Mouse (Mus musculus) forebrain, embryonic 15.5 days (tissue): ENCODE results near the gene Mia. TPM values are rescaled to one million over a fixed set of nuclear protein-coding genes. Genes with fewer than 3 reads are reported as not detected.

ENCODE experiments used
- ATAC-seq: fragments of 200-750 bp; cut with Nextera tagmentation; replicated peaks from 2 replicates; pipeline ENCODE4 v1.8.0; 2017; ENCODE audit warnings: mild to moderate bottlenecking, moderate TSS enrichment, moderate library complexity
- H3K27ac ChIP-seq: fragments of 300-500 bp; sonication (generic); replicated peaks from 2 replicates; pipeline ENCODE4 v1.5.1; 2015; ENCODE audit warnings: mild to moderate bottlenecking, inconsistent platforms
- H3K27me3 ChIP-seq: fragments of 300-500 bp; sonication (generic); 2 replicates; pipeline ENCODE4 v1.6.1; 2015; ENCODE audit warnings: inconsistent platforms
- H3K36me3 ChIP-seq: fragments of 300-500 bp; sonication (generic); 2 replicates; pipeline ENCODE4 v1.6.1; 2015; ENCODE audit warnings: mild to moderate bottlenecking, inconsistent platforms
- H3K4me1 ChIP-seq: fragments of 300-500 bp; sonication (generic); 2 replicates; pipeline ENCODE4 v1.6.1; 2015; ENCODE audit warnings: inconsistent platforms
- H3K4me2 ChIP-seq: fragments of 300-500 bp; sonication (generic); replicated peaks from 2 replicates; pipeline ENCODE4 v1.6.1; 2015; ENCODE audit warnings: mild to moderate bottlenecking, inconsistent platforms
- H3K4me3 ChIP-seq: fragments of 300-500 bp; sonication (generic); 2 replicates; pipeline ENCODE4 v1.5.1; 2015; ENCODE audit warnings: mild to moderate bottlenecking, inconsistent platforms
- H3K9ac ChIP-seq: fragments of 300-500 bp; sonication (generic); replicated peaks from 2 replicates; pipeline ENCODE4 v1.6.1; 2015; ENCODE audit warnings: mild to moderate bottlenecking, inconsistent platforms
- H3K9me3 ChIP-seq: fragments of 300-500 bp; sonication (generic); 2 replicates; pipeline ENCODE4 v1.6.1; 2016; ENCODE audit warnings: inconsistent platforms
- WGBS: fragments of 180-500 bp; shearing (Covaris S2); methylation state at CpG from one replicate; pipeline ENCODE4 v1.1.7; 2015; ENCODE audit warnings: mixed read lengths; 5-methylcytosine and 5-hydroxymethylcytosine counted together
- microRNA counts: library from miRNA; unstranded; fragments of <30 nt; microRNA quantifications from one replicate; lab custom pipeline; 2016
- microRNA-seq: library from miRNA; unstranded; fragments of <30 nt; microRNA quantifications from one replicate; pipeline ENCODE4, GENCODE M21; 2016
- polyA plus RNA-seq: library from polyadenylated mRNA; unstranded; fragments of >200 nt; fragmentation: Nextera tagmentation; extraction: Ambion mirVana; gene quantifications from 2 replicates; pipeline ENCODE4 v1.2.1, GENCODE M21; 2015

Mia gene
- polyA plus RNA-seq, 1 experiment from 2014 or later: 14.8 TPM

DNA sequence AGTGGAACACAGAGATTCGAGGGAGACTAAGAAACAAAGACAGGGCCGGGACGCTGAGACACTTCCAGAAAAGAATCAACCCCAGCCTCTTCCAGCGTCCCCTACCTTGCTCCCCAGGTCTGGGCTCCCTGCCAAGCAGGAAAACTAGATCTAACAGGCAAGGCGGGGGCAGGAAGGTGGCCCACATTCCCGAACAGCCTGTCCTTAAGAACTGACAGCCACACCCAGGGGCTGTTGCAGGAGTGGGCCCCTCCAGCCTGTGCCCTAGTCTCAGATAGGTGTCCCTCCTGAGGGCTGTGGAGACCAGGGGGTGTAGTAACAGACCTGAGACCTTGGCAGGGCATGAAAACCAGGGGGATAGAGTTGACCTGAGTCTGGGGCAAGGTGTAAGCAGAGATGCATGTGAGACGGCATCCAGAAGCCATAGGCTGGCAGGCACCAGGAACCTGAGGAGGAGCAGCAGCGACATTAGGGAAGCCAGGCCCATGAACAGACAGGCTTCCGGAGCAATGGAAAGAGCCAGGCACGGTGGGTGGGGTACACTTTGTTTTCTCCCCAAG is 27.7 kb downstream of the Mia start, which contains the start of gene Cyp2t4:
Gene Cyp2t4, plus strand, starts transcription at position 510 of the 560 bp plus-strand sequence.
- H3K27me3 ChIP-seq: no peaks in the 10 kb centered on the region
- H3K9me3 ChIP-seq: no peaks in the 10 kb centered on the region
- no peak for ATAC-seq
- H3K9ac ChIP-seq: no peak within 1 kb of the TSS
- H3K4me3 ChIP-seq: no peak within 1 kb of the TSS
- H3K36me3 ChIP-seq: peaks cover 12% of the 10 kb centered on the region
- H3K4me1 ChIP-seq: no peaks in the 10 kb centered on the region
- no peak within 1 kb of the TSS for H3K27ac ChIP-seq
- H3K4me2 ChIP-seq: no peak within 1 kb of the TSS
- WGBS: 56% methylated on average over 10 of the region's 10 CpGs

DNA sequence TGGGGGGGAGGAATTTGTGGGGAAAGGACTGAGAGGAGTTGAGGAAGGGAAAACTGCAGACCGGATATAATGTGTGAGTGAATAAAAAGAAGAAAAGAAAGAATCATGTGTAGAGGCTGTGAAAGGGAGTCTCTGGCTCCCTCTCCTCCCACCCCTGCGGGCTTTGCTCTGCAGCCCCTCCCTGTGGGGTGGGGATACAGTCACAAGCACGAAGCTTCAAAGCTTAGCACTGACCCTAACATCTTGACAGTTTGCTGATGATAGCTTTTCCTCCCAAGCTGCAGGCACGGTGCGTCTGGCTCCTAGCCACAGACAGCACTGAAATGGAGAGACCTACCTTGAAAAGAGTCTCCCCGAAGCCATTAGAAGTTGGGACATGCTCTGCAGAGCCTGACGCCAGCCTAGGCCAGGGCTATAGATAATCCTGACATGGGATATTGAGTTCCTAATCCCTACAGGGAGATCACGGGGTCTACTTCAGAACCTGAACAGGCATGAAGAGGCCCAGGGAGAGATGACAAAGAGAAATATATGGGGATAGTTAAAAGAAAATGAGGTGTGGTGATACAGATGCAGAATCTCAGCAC is 44.5 kb downstream of the Mia start:
- Histone ChIP-seq H3K9me3 (no peaks in the 10 kb centered on the region), H3K36me3 (no peaks in the 10 kb centered on the region), H3K27ac (no peak overlapping the region), H3K9ac (no peak overlapping the region), H3K4me3 (no peak overlapping the region), H3K4me1 (no peaks in the 10 kb centered on the region), H3K27me3 (no peaks in the 10 kb centered on the region), H3K4me2 (no peak overlapping the region)
- no peak for ATAC-seq
- 62% methylated on average over 8 of the region's 8 CpGs for WGBS

DNA sequence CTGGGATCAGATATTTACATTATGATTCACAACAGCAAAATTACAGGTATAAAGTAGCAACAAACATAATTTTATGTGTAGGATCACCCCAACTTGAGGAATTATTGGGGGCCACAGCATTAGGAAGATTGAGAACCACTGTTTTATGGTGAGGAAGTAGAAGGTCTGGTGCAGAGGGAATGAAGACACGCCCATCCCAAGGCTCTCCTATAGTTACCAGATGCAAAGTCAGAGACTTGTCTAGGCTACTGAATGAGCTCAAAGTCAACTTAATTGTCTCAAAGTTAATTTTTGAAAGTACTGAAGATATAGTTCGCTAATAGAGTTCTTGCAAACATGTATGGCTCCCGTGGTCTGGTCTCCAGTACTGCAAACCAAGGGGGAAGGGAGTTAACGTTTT is 47.2 kb downstream of the Mia start:
- Histone ChIP-seq H3K4me1 (no peaks in the 10 kb centered on the region), H3K4me3 (no peak overlapping the region), H3K4me2 (no peak overlapping the region), H3K27me3 (no peaks in the 10 kb centered on the region), H3K27ac (no peak overlapping the region), H3K9ac (no peak overlapping the region), H3K9me3 (no peaks in the 10 kb centered on the region), H3K36me3 (no peaks in the 10 kb centered on the region)
- 82% methylated on average over 4 of the region's 4 CpGs for WGBS
- no peak for ATAC-seq

DNA sequence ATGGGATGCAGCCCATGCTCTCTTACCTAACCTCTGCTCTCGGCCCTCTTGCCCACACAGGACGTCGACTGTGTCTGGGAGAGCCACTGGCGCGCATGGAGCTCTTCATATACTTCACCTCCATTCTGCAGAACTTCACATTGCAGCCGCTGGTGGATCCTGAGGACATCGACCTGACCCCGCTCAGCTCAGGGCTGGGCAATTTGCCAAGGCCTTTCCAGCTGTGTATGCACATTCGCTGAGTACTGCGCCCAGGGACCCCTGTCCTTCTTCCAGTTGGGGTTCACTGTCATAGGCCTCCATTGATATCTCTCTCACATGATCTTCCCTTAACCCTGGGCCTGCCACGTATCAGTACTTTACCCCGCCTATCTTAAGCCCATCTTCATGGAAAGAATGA is 47.8 kb downstream of the Mia start:
- Histone ChIP-seq H3K36me3 (no peaks in the 10 kb centered on the region), H3K4me2 (no peak overlapping the region), H3K4me3 (no peak overlapping the region), H3K27me3 (no peaks in the 10 kb centered on the region), H3K27ac (no peak overlapping the region), H3K9me3 (no peaks in the 10 kb centered on the region), H3K4me1 (no peaks in the 10 kb centered on the region), H3K9ac (no peak overlapping the region)
- WGBS: 74% methylated on average over 12 of the region's 12 CpGs
- no peak for ATAC-seq

DNA sequence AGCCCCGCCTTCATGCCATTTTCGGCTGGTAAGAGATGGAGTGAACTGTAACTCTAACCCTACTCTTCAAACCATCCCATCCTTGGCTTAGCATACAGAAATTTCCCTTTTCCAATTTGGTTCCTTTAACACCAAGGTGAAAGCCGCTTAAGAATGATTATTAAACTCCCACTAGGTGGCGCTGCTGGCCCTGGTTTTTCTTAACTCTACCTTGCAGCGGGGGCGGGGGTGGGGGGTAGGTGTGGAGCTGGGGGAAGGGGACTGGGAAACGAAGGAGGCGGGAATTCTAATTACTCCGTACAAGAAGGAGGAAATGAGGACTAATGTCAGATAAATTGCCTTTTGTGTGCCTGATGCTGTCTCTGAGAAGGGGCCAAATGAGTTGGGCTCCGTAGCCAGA is 48.4 kb downstream of the Mia start:
- no peak for ATAC-seq
- Histone ChIP-seq H3K36me3 (no peaks in the 10 kb centered on the region), H3K9me3 (no peaks in the 10 kb centered on the region), H3K4me2 (no peak overlapping the region), H3K27me3 (no peaks in the 10 kb centered on the region), H3K9ac (no peak overlapping the region), H3K4me1 (no peaks in the 10 kb centered on the region), H3K4me3 (no peak overlapping the region), H3K27ac (no peak overlapping the region)
- WGBS: 17% methylated on average over 10 of the region's 10 CpGs

DNA sequence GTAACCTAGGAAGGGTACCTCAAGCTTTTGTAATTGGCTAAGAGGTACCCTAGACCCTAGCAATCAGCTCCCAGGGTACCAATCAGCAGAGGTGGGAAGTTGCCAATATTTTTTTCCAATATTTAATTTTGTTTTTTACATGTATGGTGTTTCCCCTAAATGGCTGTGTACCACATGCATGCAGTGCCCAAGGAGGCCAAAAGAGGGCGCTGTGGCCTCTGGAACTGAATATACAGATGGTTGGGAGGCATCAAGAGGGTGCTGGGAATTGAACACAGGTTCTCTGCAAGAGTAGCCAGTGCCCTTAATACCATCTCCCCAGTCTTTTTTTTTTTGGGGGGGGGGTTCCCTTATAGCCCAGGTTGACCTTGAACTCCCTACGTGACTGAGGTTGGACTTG is 49.6 kb downstream of the Mia start:
- Histone ChIP-seq H3K4me2 (no peak overlapping the region), H3K27me3 (no peaks in the 10 kb centered on the region), H3K4me1 (no peaks in the 10 kb centered on the region), H3K9ac (no peak overlapping the region), H3K27ac (no peak overlapping the region), H3K4me3 (no peak overlapping the region), H3K36me3 (no peaks in the 10 kb centered on the region), H3K9me3 (no peaks in the 10 kb centered on the region)
- 63% methylated on average over 2 of the region's 2 CpGs for WGBS
- ATAC-seq: no peak

DNA sequence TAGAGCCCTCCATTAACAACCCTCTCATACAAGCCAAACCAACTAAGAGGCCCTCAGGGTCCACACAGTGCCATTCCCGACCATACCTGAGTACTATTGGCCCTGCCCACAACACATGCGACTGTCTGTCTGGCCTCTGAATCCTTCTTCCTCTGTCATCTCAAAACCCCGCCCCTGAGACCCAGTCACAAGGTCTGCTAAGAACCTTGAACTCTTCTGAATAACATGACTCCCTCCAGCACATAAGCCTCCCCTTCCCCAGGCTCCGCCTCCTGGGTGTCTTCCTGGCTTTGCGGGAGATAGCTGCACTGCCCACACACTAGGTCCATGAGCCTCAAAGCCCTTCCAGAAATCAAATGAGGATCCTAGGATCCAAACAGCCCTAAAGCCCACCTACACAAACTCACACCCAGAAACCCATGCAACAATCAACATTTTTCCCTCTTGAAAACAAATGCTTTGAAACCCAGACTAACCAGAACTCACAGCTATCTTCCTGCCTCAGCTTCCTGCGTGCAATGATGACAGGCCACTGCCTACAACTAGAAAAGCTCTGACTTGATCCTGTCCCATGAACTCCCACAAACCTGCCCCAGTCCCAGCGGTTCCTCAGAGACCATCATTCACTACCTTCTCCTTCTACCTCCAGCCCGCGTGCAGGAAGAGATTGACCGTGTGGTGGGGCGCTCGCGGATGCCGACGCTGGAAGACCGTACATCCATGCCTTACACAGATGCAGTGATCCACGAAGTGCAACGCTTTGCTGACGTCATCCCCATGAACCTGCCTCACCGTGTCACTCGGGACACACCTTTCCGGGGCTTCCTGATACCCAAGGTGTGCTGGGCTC is 50.2 kb downstream of the Mia start:
- no peak for ATAC-seq
- no peak overlapping the region for H3K4me3 ChIP-seq
- H3K36me3 ChIP-seq: no peaks in the 10 kb centered on the region
- H3K4me2 ChIP-seq: no peak overlapping the region
- no peak overlapping the region for H3K27ac ChIP-seq
- WGBS: 89% methylated on average over 22 of the region's 22 CpGs
- no peak overlapping the region for H3K9ac ChIP-seq
- no peaks in the 10 kb centered on the region for H3K4me1 ChIP-seq
- no peaks in the 10 kb centered on the region for H3K9me3 ChIP-seq
- no peaks in the 10 kb centered on the region for H3K27me3 ChIP-seq

DNA sequence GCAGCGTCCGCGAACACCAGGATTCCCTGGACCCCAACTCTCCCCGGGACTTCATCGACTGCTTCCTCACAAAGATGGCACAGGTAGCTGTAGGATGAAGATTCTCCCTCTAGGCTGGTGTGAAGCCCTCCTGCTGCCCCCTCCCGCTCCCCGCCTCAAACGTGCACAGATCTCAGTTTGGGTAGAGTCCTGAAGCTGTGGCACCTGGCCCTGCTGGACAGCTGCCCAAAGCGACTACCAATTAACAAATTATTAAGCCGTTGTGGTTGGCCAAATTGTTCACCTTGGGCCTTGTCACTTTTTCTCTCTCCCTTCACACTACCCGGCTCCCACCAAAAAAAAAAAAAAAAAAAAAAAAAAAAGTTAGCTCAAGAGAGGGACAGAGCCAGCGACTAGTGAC is 51.1 kb downstream of the Mia start:
- WGBS: 92% methylated on average over 12 of the region's 12 CpGs
- Histone ChIP-seq H3K4me2 (no peak overlapping the region), H3K4me1 (no peaks in the 10 kb centered on the region), H3K27ac (no peak overlapping the region), H3K27me3 (no peaks in the 10 kb centered on the region), H3K9me3 (no peaks in the 10 kb centered on the region), H3K36me3 (no peaks in the 10 kb centered on the region), H3K9ac (no peak overlapping the region), H3K4me3 (no peak overlapping the region)
- ATAC-seq: no peak

MicroRNAs encoded within 50 kb of the gene (microRNA counts, 519-probe panel; counts per million panel counts)
- not detected for microRNA mmu-miR-1191 (lab: Ali Mortazavi, UCI)

Small RNA genes within 50 kb of the gene (microRNA-seq; reads per million reads assigned to microRNA genes)
- gene Mir1191 (5.9 reads per million, percentile 20 among the genes with 10 or more reads in this experiment), gene Mir3101 (0.88 reads per million)

Other genes with a start within 250 kb of the Mia start
- gene Cyp2a22, start 241.8 kb downstream of the Mia start, polyA plus RNA-seq: not detected in 2 replicates
- gene Cyp2a12, start 152.1 kb downstream of the Mia start, polyA plus RNA-seq: not detected in 2 replicates
- not detected in 2 replicates for gene Cyp2f2, start 61.2 kb downstream of the Mia start, polyA plus RNA-seq
- 0.27 TPM in 2 replicates for gene Cyp2t4, start 27.4 kb downstream of the Mia start, polyA plus RNA-seq
- 107 and 109 TPM in 2 replicates for gene Egln2, start 14.4 kb downstream of the Mia start, polyA plus RNA-seq
- gene Rab4b, start 2.3 kb downstream of the Mia start, polyA plus RNA-seq: 79.0 and 86.9 TPM in 2 replicates
- not detected in 2 replicates for gene Gm21983, start 71 bp downstream of the Mia start, polyA plus RNA-seq
- gene BC024978, start 14.6 kb upstream of the Mia start, polyA plus RNA-seq: 3.6 and 3.9 TPM in 2 replicates
- 228 and 236 TPM in 2 replicates for gene Snrpa, start 15.1 kb upstream of the Mia start, polyA plus RNA-seq
- 6.8 and 7.1 TPM in 2 replicates for gene Itpkc, start 47.5 kb upstream of the Mia start, polyA plus RNA-seq
- gene Coq8b, start 51.9 kb upstream of the Mia start, polyA plus RNA-seq: 26.1 and 27.8 TPM in 2 replicates
- 47.2 and 49.0 TPM in 2 replicates for gene Numbl, start 77.3 kb upstream of the Mia start, polyA plus RNA-seq
- 13.3 and 15.0 TPM in 2 replicates for gene Ltbp4, start 156.5 kb upstream of the Mia start, polyA plus RNA-seq
- 90.2 and 91.5 TPM in 2 replicates for gene Shkbp1, start 174.9 kb upstream of the Mia start, polyA plus RNA-seq
- gene Gm20479, start 176.3 kb upstream of the Mia start, polyA plus RNA-seq: 0.46 TPM in 1 of 2 replicates, not detected in the other